Mouse (Mus musculus): Measurements from ENCODE around the gene Cela2a.

The Cela2a gene

GRCm38 (mm10) chr4:141765008-141765407, 61.0 kb downstream of the Cela2a start:
- no peak for DNase-seq
